Mouse (Mus musculus): ENCODE measurements around the gene Nav2. TPM values are rescaled to one million over a fixed set of nuclear protein-coding genes. Genes with fewer than 3 reads are reported as not detected.

The Nav2 gene
- polyA plus RNA-seq, 1 experiment, result 0.01 TPM

GRCm38 (mm10) chr7:49252902-49253301 lies 344.4 kb downstream of the Nav2 start:
- no peak for TF ChIP-seq GATA1 (IDR thresholded peaks at IDR 0.05; ENCODE audit: low read length)

- TF ChIP-seq GATA1 (IDR thresholded peaks at IDR 0.05; ENCODE audit: low read length), result no peak
These were observed 346.5 kb downstream of the Nav2 start for GRCm38 (mm10) chr7:49255053-49255452.

DNA sequence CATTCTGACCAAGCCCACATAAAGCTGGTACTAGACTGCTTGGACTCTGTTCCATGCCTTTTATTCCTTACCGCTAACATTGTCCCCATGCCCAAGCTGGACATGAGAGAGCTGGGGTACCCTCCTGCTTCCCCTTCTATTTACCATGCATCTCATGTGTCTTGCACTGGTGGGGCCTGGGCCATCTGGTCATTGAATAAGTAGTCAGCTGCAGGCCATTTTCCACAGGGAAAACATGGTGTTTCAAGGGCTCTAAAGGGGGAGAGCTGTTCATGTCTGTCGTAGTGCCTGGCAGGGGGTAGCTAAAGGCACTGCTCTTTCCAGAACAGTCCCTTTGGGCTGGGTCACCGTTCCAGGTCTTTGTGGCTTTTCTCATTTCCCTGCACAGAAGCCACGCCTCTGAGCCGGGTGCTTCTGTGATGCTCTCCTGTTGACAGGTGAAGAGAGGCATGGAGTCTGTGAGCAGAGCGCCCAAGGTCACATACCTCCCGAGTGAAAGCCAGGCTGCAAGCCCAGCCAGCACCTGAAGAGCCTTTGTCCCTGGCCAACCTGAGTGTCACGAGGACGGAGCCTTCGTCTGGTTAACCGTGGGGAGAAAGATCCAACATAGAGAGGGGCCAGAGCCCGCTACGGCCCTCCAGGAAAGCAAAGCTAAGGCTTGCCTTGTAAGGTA lies 348.9 kb downstream of the Nav2 start:
- TF ChIP-seq GATA1 (IDR thresholded peaks at IDR 0.05; ENCODE audit: low read length), result no peak

DNA sequence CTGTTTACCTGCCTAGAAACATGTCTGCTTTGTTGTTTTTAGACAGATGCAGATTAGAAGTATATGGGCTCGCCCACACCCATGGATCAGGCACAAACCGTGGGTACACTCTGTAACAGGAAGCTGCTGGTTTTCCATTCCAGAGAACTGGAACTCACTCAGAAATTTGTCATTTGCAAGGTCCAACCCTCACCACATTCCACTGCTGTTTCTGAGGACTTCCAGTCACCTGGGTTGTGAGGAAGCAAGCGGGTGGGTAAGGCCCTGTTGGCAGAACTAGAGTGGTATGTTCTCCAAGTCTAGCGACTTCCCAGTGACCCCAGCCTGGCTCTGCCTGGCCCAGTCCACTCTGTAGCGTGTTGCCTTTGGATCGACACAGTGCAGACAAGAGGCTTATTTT lies 349.6 kb downstream of the Nav2 start:
- no peak for TF ChIP-seq GATA1 (IDR thresholded peaks at IDR 0.05; ENCODE audit: low read length)

DNA sequence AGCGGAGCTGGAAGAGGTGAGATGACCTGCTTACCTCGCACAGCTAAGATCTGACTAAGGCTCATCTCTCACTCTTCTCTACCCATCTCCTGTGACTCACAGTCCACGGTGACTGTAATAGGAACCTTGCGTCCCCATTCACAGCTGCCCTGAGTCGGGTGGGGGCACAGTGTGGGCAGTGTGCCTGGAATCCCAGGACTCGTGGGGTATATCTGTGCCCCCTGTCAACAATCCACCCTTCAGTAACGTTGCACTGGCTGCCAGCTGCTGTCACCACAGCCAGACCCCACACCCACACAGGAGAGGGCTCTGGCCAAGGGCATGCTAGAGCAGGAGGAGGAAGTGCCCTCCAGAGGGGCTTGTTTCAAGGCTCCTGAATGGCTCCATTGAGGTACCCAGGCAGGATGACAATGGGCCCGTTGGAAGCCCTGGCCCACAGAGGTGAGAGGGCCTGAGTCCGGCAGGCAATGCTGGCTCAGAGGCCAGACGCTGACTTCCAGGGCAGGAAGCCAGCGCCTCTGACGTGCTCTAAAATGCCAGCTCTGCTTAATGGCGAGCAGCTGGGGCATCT lies 353.5 kb downstream of the Nav2 start:
- no peak for TF ChIP-seq GATA1 (IDR thresholded peaks at IDR 0.05; ENCODE audit: low read length)

DNA sequence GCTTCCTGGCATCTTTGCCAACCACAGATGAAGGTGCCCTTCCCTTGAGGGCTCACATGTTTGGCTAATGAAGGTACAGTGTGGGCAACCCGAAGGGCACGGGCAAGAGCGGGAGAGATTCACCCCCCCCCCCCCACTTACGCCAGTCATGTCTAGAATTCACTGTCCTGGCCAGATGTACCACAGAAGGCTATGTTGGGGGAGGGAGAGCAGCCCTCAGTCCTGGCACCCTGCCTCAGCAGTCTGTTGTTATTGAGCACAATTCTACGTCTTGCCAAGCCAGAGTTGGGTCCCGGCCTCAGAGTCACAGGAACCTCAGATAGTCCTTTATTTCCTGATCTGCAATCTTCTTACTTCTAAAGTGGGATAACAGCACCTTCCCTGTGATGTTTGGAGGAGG lies 357.9 kb downstream of the Nav2 start:
- TF ChIP-seq GATA1 (IDR thresholded peaks at IDR 0.05; ENCODE audit: low read length), result no peak

DNA sequence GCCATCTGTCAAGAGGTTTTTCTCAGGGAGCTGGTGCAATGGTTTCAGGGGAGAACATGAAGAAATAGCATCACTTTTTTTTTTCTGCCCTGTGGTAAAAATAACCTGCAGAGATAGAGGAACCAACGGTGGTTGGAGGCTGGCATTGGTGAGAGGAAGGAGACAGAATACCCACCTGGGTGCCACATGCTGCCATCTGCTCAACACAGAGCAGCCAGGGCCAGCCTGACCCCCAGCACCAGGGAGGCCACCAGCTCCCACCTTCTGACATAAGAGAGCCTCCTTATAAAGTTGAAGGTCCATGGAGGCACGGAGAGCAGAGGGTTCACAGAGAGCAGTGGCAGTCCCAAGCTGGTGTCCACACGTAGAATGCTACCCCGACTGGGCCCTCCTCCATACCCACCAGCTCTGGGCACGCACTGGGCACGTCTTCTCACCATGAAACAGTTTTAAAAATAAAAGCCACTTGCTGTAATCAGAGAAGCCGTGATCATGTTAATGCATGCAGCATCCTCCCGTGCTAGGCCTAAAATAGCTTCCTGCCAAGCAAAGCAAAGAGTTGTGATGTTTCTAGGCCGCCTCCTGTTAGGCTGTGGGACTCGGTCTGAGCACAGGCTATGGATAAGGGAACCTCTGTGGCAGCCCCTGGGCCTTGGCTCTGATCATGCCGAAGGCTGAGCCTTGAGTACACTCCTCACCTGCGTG lies 359.3 kb downstream of the Nav2 start:
- TF ChIP-seq GATA1 (IDR thresholded peaks at IDR 0.05; ENCODE audit: low read length), result no peak

DNA sequence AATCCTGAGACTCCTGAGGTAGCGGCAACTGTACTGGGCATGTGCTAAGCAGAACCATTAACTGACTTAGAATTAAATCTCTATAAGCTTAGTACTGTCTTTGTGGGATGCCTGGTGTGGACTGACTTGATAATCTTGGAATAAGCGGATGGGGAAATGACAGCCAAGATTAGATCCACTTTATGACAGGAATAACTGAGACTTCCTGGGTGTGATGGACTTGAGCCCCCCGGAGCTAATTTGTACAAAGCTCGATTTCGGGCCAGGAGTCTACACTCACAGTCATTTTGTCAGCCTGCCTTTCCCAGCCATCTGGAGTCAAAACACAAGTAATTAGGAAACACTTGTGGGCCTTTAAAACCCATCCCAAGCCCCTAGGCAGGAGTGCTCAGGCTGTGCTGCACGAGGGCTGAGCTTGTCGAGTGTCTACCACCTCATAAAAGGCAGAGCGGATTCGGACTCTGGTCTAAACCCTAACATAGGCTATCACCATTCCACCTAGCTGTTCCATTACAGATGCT lies 359.9 kb downstream of the Nav2 start:
- no peak for TF ChIP-seq GATA1 (IDR thresholded peaks at IDR 0.05; ENCODE audit: low read length)

GRCm38 (mm10) chr7:49270855-49271254 lies 362.3 kb downstream of the Nav2 start:
- no peak for TF ChIP-seq GATA1 (IDR thresholded peaks at IDR 0.05; ENCODE audit: low read length)

DNA sequence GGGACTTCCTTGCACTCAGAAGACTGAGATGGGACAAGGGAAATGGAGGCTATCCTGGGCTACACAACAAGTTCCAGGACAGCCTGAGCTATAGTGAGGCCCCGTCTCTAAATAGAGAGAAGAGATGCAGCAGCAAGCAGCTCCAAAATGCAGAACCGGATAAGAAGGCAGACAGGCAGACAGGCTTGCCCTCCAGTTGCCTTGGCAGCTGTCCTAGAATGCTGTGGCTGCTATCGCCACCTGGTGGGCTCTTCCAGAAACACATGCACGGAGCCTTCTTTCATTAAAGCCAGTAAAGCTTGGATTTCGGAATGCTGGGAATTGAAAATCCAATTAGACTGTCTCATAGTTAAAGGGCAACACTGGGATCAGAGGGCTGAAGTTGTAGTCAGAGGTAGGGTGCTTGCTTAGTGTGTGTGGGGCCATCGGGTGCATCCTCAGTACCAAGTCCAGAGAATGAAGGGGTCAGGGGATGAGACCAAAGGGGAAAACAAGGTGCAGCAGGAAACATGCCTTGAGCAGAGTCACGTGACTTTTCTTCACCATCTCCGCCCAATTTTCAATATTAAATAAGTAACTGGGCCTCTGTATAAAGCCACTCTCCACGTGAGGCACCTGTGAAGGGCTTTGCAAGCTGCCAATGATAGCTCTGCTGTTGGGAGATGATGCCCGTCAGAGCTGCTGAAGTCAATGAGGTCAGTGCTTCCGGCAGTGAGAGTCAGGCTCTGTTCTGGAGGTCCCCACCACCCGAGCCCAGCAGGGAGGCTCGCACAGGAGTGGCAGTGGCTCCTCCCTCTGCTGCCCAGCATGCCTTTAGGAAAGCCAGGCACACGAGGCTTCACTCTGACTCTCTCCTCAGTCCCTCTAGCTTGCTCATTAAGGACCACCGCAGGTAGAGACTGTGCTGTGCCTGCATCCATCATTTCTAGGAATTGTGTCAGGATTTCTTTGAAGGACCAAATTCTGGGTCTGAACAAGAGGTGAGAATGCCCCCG lies 364.2 kb downstream of the Nav2 start:
- no peak for TF ChIP-seq GATA1 (IDR thresholded peaks at IDR 0.05; ENCODE audit: low read length)

- TF ChIP-seq GATA1 (IDR thresholded peaks at IDR 0.05; ENCODE audit: low read length), result no peak
These were observed 365.6 kb downstream of the Nav2 start for GRCm38 (mm10) chr7:49273907-49274656.

DNA sequence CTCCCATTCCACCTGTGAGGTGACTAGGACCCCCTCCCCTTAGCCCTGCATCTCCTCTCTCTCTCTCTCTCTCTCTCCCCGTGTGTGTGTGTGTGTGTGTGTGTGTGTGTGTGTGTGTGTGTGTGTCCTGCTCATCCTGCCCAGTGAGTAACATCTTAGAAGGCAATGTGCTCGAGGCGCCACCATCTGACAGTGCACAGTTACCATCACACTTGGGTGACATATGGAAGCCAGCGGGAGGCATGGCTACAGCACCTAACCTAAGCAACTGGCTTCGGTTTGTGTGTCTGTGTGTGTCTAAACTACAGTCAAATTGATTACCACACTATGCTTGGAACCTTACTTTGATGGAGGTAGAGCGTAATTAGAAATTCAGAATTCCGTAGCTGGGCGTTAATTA lies 366.2 kb downstream of the Nav2 start:
- TF ChIP-seq GATA1 (IDR thresholded peaks at IDR 0.05; ENCODE audit: low read length), result no peak

GRCm38 (mm10) chr7:49276163-49276562 lies 367.6 kb downstream of the Nav2 start:
- no peak for TF ChIP-seq GATA1 (IDR thresholded peaks at IDR 0.05; ENCODE audit: low read length)

DNA sequence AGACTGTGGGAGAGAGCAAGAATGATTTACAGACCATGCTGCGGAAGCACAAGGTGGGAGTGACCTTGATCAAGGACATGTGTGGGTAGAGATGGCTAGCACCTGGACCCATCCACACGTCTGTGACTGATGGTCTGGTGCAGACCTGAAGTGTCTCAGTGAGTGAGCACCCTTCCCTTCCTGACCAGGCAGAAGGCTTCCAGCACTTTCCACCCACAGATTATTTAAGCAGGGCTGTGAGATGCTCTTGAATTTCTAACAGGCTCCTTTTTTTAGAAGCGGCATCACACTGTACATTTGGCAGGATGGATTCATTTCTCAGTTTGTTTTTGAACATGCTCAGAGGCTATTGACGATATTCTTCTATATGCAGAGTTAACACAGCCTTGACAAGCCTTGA lies 369.2 kb downstream of the Nav2 start:
- no peak for TF ChIP-seq GATA1 (IDR thresholded peaks at IDR 0.05; ENCODE audit: low read length)

DNA sequence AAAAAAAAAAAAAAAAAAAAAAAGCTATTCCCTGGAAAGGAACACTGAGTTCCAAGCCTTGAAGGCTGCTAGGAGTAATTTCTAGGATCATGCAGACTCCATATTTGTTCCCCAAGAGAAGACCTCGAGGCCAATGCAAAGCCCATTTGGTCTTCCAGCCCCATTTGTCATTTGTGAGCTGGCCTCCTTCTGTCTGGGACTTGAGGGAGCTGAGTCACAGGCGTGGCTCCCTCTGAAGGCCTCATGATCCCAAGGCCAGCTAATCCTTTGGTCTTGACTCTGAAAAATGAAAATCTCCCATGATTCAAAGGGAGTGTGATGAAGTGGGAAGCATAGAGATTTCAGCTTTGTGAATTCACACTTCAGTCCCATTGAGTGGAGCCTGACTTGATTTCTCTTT lies 370.0 kb downstream of the Nav2 start:
- TF ChIP-seq GATA1 (IDR thresholded peaks at IDR 0.05; ENCODE audit: low read length), result no peak

Data from G1E-ER4 (cell line).